Mouse (Mus musculus) regulatory T cell (primary cell): ENCODE measurements at regions not wholly inside any gene's neighbourhood (a gene's known extent, or its start where the extent isn't known, plus 50 kb on each side); places are given as distances from the start of the nearest gene placed in this dataset.

Source experiments
- in situ Hi-C: fragments of 300-600 bp; cut with MboI, MseI; formaldehyde crosslinking; loops from one replicate; pipeline ENCODE4 v1.15.1; 2025; ENCODE audit warnings: high pct_unique_total_duplicates

GRCm38 (mm10) chr13:115257345-115257744 is 155.6 kb upstream of the Itga1 start:
- in situ Hi-C loops: no loop called here

GRCm38 (mm10) chr13:115252541-115252940 is 150.8 kb upstream of the Itga1 start:
- in situ Hi-C loops: no loop called here

GRCm38 (mm10) chr13:115231981-115232380 is 130.2 kb upstream of the Itga1 start:
- in situ Hi-C loops: loop anchor here (5.0 kb wide), 2 partner anchors 1080 to 1480 kb away; no protein-coding TSS in a partner anchor

- in situ Hi-C loops: loop anchor here (5.0 kb wide), 2 partner anchors 1082 to 1482 kb away; no protein-coding TSS in a partner anchor
Measured at GRCm38 (mm10) chr13:115230494-115230893, 128.7 kb upstream of the Itga1 start.

- in situ Hi-C loops: no loop called here
Measured at GRCm38 (mm10) chr13:115226824-115227223, 125.1 kb upstream of the Itga1 start.

GRCm38 (mm10) chr13:115219701-115220100 is 117.9 kb upstream of the Itga1 start:
- in situ Hi-C loops: no loop called here

- in situ Hi-C loops: no loop called here
Measured at GRCm38 (mm10) chr13:115211285-115211684, 109.5 kb upstream of the Itga1 start.

GRCm38 (mm10) chr13:115210643-115211208 is 109.0 kb upstream of the Itga1 start:
- in situ Hi-C loops: no loop called here

GRCm38 (mm10) chr13:115209402-115210192 is 107.8 kb upstream of the Itga1 start:
- in situ Hi-C loops: no loop called here

GRCm38 (mm10) chr13:115206723-115207122 is 105.0 kb upstream of the Itga1 start:
- in situ Hi-C loops: no loop called here

- in situ Hi-C loops: no loop called here
Measured at GRCm38 (mm10) chr13:115199166-115199565, 97.4 kb upstream of the Itga1 start.

GRCm38 (mm10) chr13:115188066-115188465 is 86.3 kb upstream of the Itga1 start:
- in situ Hi-C loops: no loop called here

- in situ Hi-C loops: no loop called here
Measured at GRCm38 (mm10) chr13:115187356-115187755, 85.6 kb upstream of the Itga1 start.

GRCm38 (mm10) chr13:115182211-115182870 is 80.6 kb upstream of the Itga1 start:
- in situ Hi-C loops: no loop called here

GRCm38 (mm10) chr13:115178175-115178917 is 76.6 kb upstream of the Itga1 start:
- in situ Hi-C loops: no loop called here

GRCm38 (mm10) chr13:115171347-115172062 is 69.7 kb upstream of the Itga1 start:
- in situ Hi-C loops: no loop called here

- in situ Hi-C loops: no loop called here
Measured at GRCm38 (mm10) chr13:115165981-115166380, 64.2 kb upstream of the Itga1 start.

- in situ Hi-C loops: no loop called here
Measured at GRCm38 (mm10) chr13:115162689-115163413, 61.1 kb upstream of the Itga1 start.

- in situ Hi-C loops: no loop called here
Measured at GRCm38 (mm10) chr13:115159386-115159785, 57.6 kb upstream of the Itga1 start.
